Mouse (Mus musculus) C2C12 (cell line): ENCODE measurements around the gene Gm45618. TPM values are rescaled to one million over a fixed set of nuclear protein-coding genes. Genes with fewer than 3 reads are reported as not detected.

Experiments used
- H3K27me3 ChIP-seq: one replicate; pipeline ENCODE4 v1.6.1; 2011; ENCODE audit not compliant: control insufficient read depth, insufficient read depth, insufficient read length
- H3K36me3 ChIP-seq: one replicate; pipeline ENCODE4 v1.6.1; 2011; ENCODE audit not compliant: control insufficient read depth, insufficient read depth
- H3K4me3 ChIP-seq: one replicate; pipeline ENCODE4 v1.5.1; 2011; ENCODE audit warnings: mild to moderate bottlenecking, control low read depth; ENCODE audit not compliant: poor library complexity, insufficient read depth, severe bottlenecking
- H3K79me2 ChIP-seq: one replicate; pipeline ENCODE4 v1.6.1; 2011; ENCODE audit not compliant: control insufficient read depth, insufficient read depth
- H3K79me3 ChIP-seq: one replicate; pipeline ENCODE4 v1.6.1; 2011; ENCODE audit warnings: low read depth, control low read depth
- H3ac ChIP-seq: one replicate; pipeline ENCODE3; 2011; ENCODE audit warnings: low read depth; ENCODE audit not compliant: control insufficient read depth, insufficient read length
- CEBPB ChIP-seq: IDR thresholded peaks from one replicate; pipeline ENCODE4 v1.6.1; 2011; ENCODE audit warnings: low read depth, mild to moderate bottlenecking, control low read depth, moderate library complexity
- CTCF ChIP-seq: IDR thresholded peaks from one replicate; pipeline ENCODE4 v1.5.1; 2011; ENCODE audit not compliant: control insufficient read depth, insufficient read depth, insufficient read length
- FOSL1 ChIP-seq: IDR thresholded peaks from one replicate; pipeline ENCODE4 v1.8.0; 2011; ENCODE audit warnings: mild to moderate bottlenecking, low read length; ENCODE audit not compliant: poor library complexity, insufficient read depth, severe bottlenecking
- MAX ChIP-seq: IDR thresholded peaks from one replicate; pipeline ENCODE4 v1.6.1; 2011; ENCODE audit warnings: mild to moderate bottlenecking, control low read depth
- MYOD1 ChIP-seq: IDR thresholded peaks from one replicate; pipeline ENCODE4 v1.6.1; 2011; ENCODE audit warnings: low read depth; ENCODE audit not compliant: control insufficient read depth, insufficient read length
- MYOG ChIP-seq: IDR thresholded peaks from one replicate; pipeline ENCODE4 v1.6.1; 2011; ENCODE audit not compliant: control insufficient read depth, insufficient read length; ENCODE audit errors: extremely low read depth
- USF1 ChIP-seq: IDR thresholded peaks from one replicate; pipeline ENCODE4 v1.6.1; 2011; ENCODE audit warnings: low read depth, mild to moderate bottlenecking, control low read depth, moderate library complexity
- polyA plus RNA-seq: library from polyadenylated mRNA; unstranded; fragments of >200 nt; fragmentation: generic; extraction: Trizol; gene quantifications from one replicate; pipeline ENCODE4 v1.2.1, GENCODE M21; 2012; ENCODE audit warnings: missing spikeins

The Gm45618 gene
- polyA plus RNA-seq, 1 experiment: not detected

GRCm38 (mm10) chr7:142095183-142095931, 25.2 kb downstream of the Gm45618 start, which contains the start of gene Dusp8:
Dusp8 (minus strand) TSS chr7:142095843.
- peaks cover 16% of the 10 kb centered on the region for H3K27me3 ChIP-seq
- peaks cover 21% of the 10 kb centered on the region for H3K79me2 ChIP-seq
- peak within 1 kb of the TSS; percentile 37 for H3ac ChIP-seq
- TF ChIP-seq CTCF: peak; percentile 34
- TF ChIP-seq FOSL1: no peak
- H3K79me3 ChIP-seq: no peaks in the 10 kb centered on the region
- no peaks in the 10 kb centered on the region for H3K36me3 ChIP-seq
- H3K4me3 ChIP-seq: peak within 1 kb of the TSS; percentile 42

- TF ChIP-seq CEBPB (no peak), MYOD1 (no peak), MYOG (no peak), USF1 (no peak), CTCF (no peak), MAX (no peak), FOSL1 (no peak)
- Histone ChIP-seq H3K79me2 (peaks cover 21% of the 10 kb centered on the region), H3ac (peak overlapping the region; percentile 37), H3K27me3 (peaks cover 11% of the 10 kb centered on the region), H3K36me3 (no peaks in the 10 kb centered on the region), H3K79me3 (no peaks in the 10 kb centered on the region), H3K4me3 (peak overlapping the region; percentile 42)
Measured at GRCm38 (mm10) chr7:142094301-142095143, 26.0 kb downstream of the Gm45618 start.

- H3K79me3 ChIP-seq: no peaks in the 10 kb centered on the region
- TF ChIP-seq MYOD1: no peak
- no peak for TF ChIP-seq MAX
- no peak for TF ChIP-seq CTCF
- TF ChIP-seq USF1: peak; percentile 28
- TF ChIP-seq MYOG: no peak
- TF ChIP-seq CEBPB: no peak
- peak overlapping the region; percentile 42 for H3K4me3 ChIP-seq
- H3ac ChIP-seq: peak overlapping the region; percentile 37
- peaks cover 10% of the 10 kb centered on the region for H3K27me3 ChIP-seq
- H3K36me3 ChIP-seq: no peaks in the 10 kb centered on the region
- peaks cover 21% of the 10 kb centered on the region for H3K79me2 ChIP-seq
Measured at GRCm38 (mm10) chr7:142093696-142094240, 26.8 kb downstream of the Gm45618 start.

GRCm38 (mm10) chr7:142092991-142093390, 27.5 kb downstream of the Gm45618 start:
- peaks cover 21% of the 10 kb centered on the region for H3K79me2 ChIP-seq
- H3K36me3 ChIP-seq: no peaks in the 10 kb centered on the region
- H3K79me3 ChIP-seq: no peaks in the 10 kb centered on the region
- H3K4me3 ChIP-seq: no peak overlapping the region
- TF ChIP-seq CEBPB: no peak
- no peak for TF ChIP-seq CTCF
- TF ChIP-seq MYOG: no peak
- TF ChIP-seq FOSL1: no peak
- no peak for TF ChIP-seq MYOD1
- TF ChIP-seq MAX: no peak
- TF ChIP-seq USF1: no peak
- H3K27me3 ChIP-seq: peaks cover 7% of the 10 kb centered on the region
- H3ac ChIP-seq: no peak overlapping the region

GRCm38 (mm10) chr7:142091848-142092247, 28.7 kb downstream of the Gm45618 start:
- TF ChIP-seq MYOG (no peak), MYOD1 (no peak), CTCF (no peak), FOSL1 (no peak), USF1 (no peak), MAX (no peak), CEBPB (no peak)
- H3K27me3 ChIP-seq: peaks cover 6% of the 10 kb centered on the region

More at GRCm38 (mm10) chr7:142091848-142092247, 28.7 kb downstream of the Gm45618 start:
- Histone ChIP-seq H3K4me3 (no peak overlapping the region), H3K79me3 (no peaks in the 10 kb centered on the region), H3ac (no peak overlapping the region), H3K79me2 (peaks cover 21% of the 10 kb centered on the region), H3K36me3 (peaks cover 4% of the 10 kb centered on the region)
